Mouse (Mus musculus) G1E (cell line): ENCODE data around the gene Taf12.

ENCODE experiments used
- CTCF ChIP-seq: IDR thresholded peaks from 2 replicates; pipeline ENCODE4 v1.5.1; 2012; ENCODE audit warnings: low read depth, low read length, inconsistent platforms, mixed read lengths
- GATA1 ChIP-seq: IDR thresholded peaks from 2 replicates; pipeline ENCODE4 v1.6.1; 2012; ENCODE audit warnings: borderline replicate concordance, low read length, inconsistent platforms, mixed read lengths
- GATA2 ChIP-seq: IDR thresholded peaks from 2 replicates; pipeline ENCODE4 v1.6.1; 2012; ENCODE audit warnings: low read depth, low read length, inconsistent platforms, borderline replicate concordance
- TAL1 ChIP-seq: conservative IDR thresholded peaks from 2 replicates; pipeline ENCODE4 v1.6.1; 2012; ENCODE audit warnings: low read depth, low read length, inconsistent platforms, mixed read lengths

- TF ChIP-seq CTCF (no peak), TAL1 (0 out of 2 replicates have a peak, but pooled peaks have one; percentile 8), GATA1 (no peak), GATA2 (no peak)
These were observed 1.8 kb downstream of the Taf12 start for GRCm38 (mm10) chr4:132275949-132276348.
